Mouse (Mus musculus): Measurements from ENCODE around the gene Ankrd65. TPM values are rescaled to one million over a fixed set of nuclear protein-coding genes. Genes with fewer than 3 reads are reported as not detected.

The Ankrd65 gene
- polyA plus RNA-seq, 1 experiment from 2014 or later, result not detected

- Histone ChIP-seq H3K27me3 (ENCODE audit: insufficient read depth, poor library complexity, severe bottlenecking) (no peaks in the 10 kb centered on the region), H3K4me3 (peak overlapping the region; percentile 90), H3K27ac (peak overlapping the region; percentile 89), H3K4me1 (peaks cover 17% of the 10 kb centered on the region), H3K36me3 (peaks cover 34% of the 10 kb centered on the region), H3K9me3 (no peaks in the 10 kb centered on the region)
- under 1% methylated on average over 58 of the region's 58 CpGs for WGBS
- DNase-seq (ENCODE audit: low spot score), result peak; percentile 98
Measured at GRCm38 (mm10) chr4:155803340-155804041, 13.3 kb downstream of the Ankrd65 start.

DNA sequence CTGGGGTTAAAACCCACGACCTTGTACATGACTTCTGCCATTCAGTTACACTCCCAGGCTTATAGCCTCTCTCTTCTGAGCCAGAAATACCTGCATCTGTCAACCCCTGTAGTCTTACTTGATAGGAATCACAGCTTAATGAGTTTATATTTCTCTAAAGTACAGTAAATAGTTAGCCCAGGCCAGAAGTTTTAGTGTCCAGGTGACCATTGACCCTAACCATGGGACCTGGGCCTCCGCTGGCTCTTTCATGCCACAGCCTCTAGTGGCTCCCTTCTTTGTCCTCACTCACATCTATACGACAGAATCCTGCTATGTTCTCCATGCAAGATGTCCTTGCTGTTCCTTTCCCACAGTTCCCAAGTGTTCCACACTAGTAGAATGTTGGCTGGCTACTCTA is 17.6 kb downstream of the Ankrd65 start:
- 89% methylated on average over 3 of the region's 3 CpGs for WGBS

DNA sequence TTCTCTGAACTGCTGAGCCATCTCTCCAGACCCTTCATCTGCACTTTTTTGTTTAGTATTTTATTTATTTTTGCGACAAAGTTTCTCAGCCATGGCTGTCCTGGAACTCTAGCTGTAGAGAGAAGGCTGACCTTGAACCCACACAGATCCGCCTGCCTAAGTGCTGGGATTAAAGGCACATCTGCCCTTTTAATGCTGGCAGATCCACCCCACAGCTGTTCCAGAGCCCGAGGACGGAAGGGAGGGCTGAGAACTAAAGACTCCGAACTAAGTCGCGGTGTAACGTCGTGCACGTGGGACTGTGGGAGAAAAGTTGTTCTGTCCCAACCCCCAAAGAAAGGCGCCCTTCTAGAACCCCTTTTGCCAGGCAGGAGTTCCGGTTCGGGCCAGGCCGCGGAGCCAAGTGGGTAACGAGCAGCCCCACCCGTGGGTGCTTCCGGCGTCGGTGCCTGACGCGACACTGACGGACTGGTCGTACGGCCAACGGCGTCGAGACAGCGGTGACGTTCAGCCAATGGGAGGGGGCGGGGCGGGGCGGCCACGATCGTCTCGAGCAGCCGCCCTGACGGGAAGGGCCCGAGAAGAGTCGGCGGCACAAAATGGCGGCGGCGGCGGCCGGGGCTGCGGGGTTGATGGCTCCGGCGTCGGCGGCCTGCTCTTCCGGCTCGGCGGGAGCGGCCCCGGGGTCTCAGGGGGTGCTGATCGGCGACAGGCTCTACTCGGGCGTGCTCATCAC is 21.9 kb downstream of the Ankrd65 start, which contains the start of gene Ccnl2:
Gene Ccnl2 (plus strand): TSS at position 561 of the 736 bp plus-strand sequence.
- Histone ChIP-seq H3K36me3 (peaks cover 78% of the 10 kb centered on the region), H3K27ac (peak within 1 kb of the TSS; percentile 97), H3K4me1 (peaks cover 20% of the 10 kb centered on the region), H3K27me3 (ENCODE audit: insufficient read depth, poor library complexity, severe bottlenecking) (no peaks in the 10 kb centered on the region), H3K4me3 (peak within 1 kb of the TSS; percentile 97), H3K9me3 (no peaks in the 10 kb centered on the region)
- WGBS, result under 1% methylated on average over 50 of the region's 60 CpGs
- DNase-seq (ENCODE audit: low spot score), result peak; percentile 99

More for the DNA sequence above, 17.6 kb downstream of the Ankrd65 start:
- H3K27ac ChIP-seq, result no peak overlapping the region
- peaks cover 21% of the 10 kb centered on the region for H3K4me1 ChIP-seq
- H3K27me3 ChIP-seq (ENCODE audit: insufficient read depth, poor library complexity, severe bottlenecking), result no peaks in the 10 kb centered on the region
- DNase-seq (ENCODE audit: low spot score), result no peak
- no peak overlapping the region for H3K4me3 ChIP-seq
- H3K36me3 ChIP-seq, result peaks cover 59% of the 10 kb centered on the region
- H3K9me3 ChIP-seq, result no peaks in the 10 kb centered on the region

- Histone ChIP-seq H3K36me3 (peaks cover 79% of the 10 kb centered on the region), H3K27me3 (ENCODE audit: insufficient read depth, poor library complexity, severe bottlenecking) (no peaks in the 10 kb centered on the region), H3K27ac (peak overlapping the region; percentile 97), H3K4me3 (peak overlapping the region; percentile 97), H3K9me3 (no peaks in the 10 kb centered on the region), H3K4me1 (peaks cover 20% of the 10 kb centered on the region)
- WGBS, result under 1% methylated on average over 49 of the region's 49 CpGs
- DNase-seq (ENCODE audit: low spot score), result peak; percentile 77
Measured at GRCm38 (mm10) chr4:155812665-155813181, 22.5 kb downstream of the Ankrd65 start.

DNA sequence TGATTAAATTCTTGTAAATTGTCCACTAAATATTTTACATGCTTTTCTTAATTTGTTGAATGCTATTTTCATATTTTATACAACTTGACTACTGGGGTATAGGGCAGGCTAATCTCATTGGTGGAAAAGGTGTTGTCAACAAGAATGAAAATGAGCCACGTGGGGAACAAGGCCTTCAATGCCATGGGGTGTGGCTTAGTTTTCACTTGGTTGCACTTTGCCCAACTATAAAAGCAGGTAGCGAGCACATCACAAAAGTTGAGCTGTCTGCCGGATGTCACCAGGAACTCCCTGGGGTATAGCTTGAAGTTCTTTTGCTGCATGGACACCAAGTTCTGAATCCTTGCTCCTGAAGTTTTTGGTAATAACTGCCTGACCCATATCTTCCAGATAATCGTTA is 27.3 kb downstream of the Ankrd65 start:
- no peak for DNase-seq (ENCODE audit: low spot score)
- H3K27ac ChIP-seq, result no peak overlapping the region
- peaks cover 12% of the 10 kb centered on the region for H3K4me1 ChIP-seq
- no peak overlapping the region for H3K4me3 ChIP-seq
- H3K36me3 ChIP-seq, result peaks cover 94% of the 10 kb centered on the region
- 85% methylated on average over 4 of the region's 4 CpGs for WGBS
- no peaks in the 10 kb centered on the region for H3K27me3 ChIP-seq (ENCODE audit: insufficient read depth, poor library complexity, severe bottlenecking)
- no peaks in the 10 kb centered on the region for H3K9me3 ChIP-seq

- WGBS, result 76% methylated on average over 7 of the region's 7 CpGs
- peaks cover 99% of the 10 kb centered on the region for H3K36me3 ChIP-seq
Measured at GRCm38 (mm10) chr4:155821025-155821424, 30.8 kb downstream of the Ankrd65 start.

DNA sequence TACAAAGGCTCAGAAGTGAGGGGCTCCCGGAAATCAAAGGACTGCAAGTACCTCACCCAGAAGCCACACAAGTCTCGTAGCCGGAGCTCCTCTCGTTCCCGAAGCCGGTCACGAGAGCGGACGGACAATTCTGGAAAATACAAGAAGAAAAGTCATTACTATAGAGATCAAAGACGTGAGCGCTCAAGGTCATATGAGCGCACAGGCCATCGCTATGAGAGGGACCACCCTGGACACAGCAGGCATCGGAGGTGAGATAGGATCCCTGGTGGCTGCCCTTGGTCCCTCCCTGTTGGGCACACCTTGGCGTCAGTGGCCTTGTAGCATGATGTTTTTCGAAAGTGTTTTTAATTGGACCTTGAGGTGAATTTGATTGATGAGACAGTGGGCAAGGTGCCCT is 33.2 kb downstream of the Ankrd65 start:
- Histone ChIP-seq H3K36me3 (peaks cover 95% of the 10 kb centered on the region), H3K27ac (no peak overlapping the region), H3K4me3 (no peak overlapping the region), H3K27me3 (ENCODE audit: insufficient read depth, poor library complexity, severe bottlenecking) (no peaks in the 10 kb centered on the region), H3K4me1 (no peaks in the 10 kb centered on the region), H3K9me3 (no peaks in the 10 kb centered on the region)
- 94% methylated on average over 16 of the region's 16 CpGs for WGBS
- DNase-seq (ENCODE audit: low spot score), result no peak

More at GRCm38 (mm10) chr4:155821025-155821424, 30.8 kb downstream of the Ankrd65 start:
- H3K9me3 ChIP-seq, result no peaks in the 10 kb centered on the region
- no peaks in the 10 kb centered on the region for H3K4me1 ChIP-seq
- H3K4me3 ChIP-seq, result no peak overlapping the region
- H3K27me3 ChIP-seq (ENCODE audit: insufficient read depth, poor library complexity, severe bottlenecking), result no peaks in the 10 kb centered on the region
- H3K27ac ChIP-seq, result no peak overlapping the region
- DNase-seq (ENCODE audit: low spot score), result no peak

DNA sequence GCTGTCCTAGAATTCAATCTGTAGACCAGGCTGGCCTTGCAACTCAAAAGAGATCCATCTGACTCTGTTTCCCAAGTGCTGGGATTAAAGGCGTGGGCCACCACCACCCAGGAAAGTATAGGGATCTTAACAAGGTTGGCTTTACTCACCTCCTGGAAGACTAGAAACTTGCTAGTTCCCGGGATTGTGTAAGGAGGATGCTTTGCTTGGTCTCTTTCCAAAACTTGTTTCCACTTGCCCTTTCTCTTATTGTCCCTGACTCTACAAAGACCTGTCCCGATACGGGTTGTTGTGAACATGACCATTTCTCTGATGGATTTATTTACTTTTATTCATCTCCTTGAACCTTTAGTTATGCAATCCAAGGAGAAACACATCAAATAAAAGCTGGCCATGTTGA is 39.6 kb downstream of the Ankrd65 start:
- 96% methylated on average over 4 of the region's 4 CpGs for WGBS
- Histone ChIP-seq H3K4me1 (peaks cover 19% of the 10 kb centered on the region), H3K4me3 (no peak overlapping the region), H3K27ac (no peak overlapping the region), H3K27me3 (ENCODE audit: insufficient read depth, poor library complexity, severe bottlenecking) (no peaks in the 10 kb centered on the region), H3K9me3 (no peaks in the 10 kb centered on the region), H3K36me3 (peaks cover 44% of the 10 kb centered on the region)
- no peak for DNase-seq (ENCODE audit: low spot score)

- WGBS, result 54% methylated on average over 8 of the region's 8 CpGs
- Histone ChIP-seq H3K27ac (peak overlapping the region; percentile 67; the same call in 1 of the 2 replicates), H3K4me3 (peak overlapping the region; percentile 84; the same call in 1 of the 2 replicates)
Measured at GRCm38 (mm10) chr4:155830596-155830995, 40.4 kb downstream of the Ankrd65 start.

GRCm38 (mm10) chr4:155831205-155831766 is 41.0 kb downstream of the Ankrd65 start, which contains the start of gene Aurkaip1:
Gene Aurkaip1 (plus strand): TSS chr4:155831272.
- under 1% methylated on average over 49 of the region's 49 CpGs for WGBS
- Histone ChIP-seq H3K36me3 (peaks cover 32% of the 10 kb centered on the region), H3K27ac (peak within 1 kb of the TSS; percentile 87), H3K4me3 (peak within 1 kb of the TSS; percentile 84), H3K27me3 (ENCODE audit: insufficient read depth, poor library complexity, severe bottlenecking) (no peaks in the 10 kb centered on the region), H3K9me3 (no peaks in the 10 kb centered on the region), H3K4me1 (peaks cover 19% of the 10 kb centered on the region)
- peak; percentile 97 for DNase-seq (ENCODE audit: low spot score)

More at GRCm38 (mm10) chr4:155830596-155830995, 40.4 kb downstream of the Ankrd65 start:
- Histone ChIP-seq H3K9me3 (no peaks in the 10 kb centered on the region), H3K4me1 (peaks cover 19% of the 10 kb centered on the region), H3K27me3 (ENCODE audit: insufficient read depth, poor library complexity, severe bottlenecking) (no peaks in the 10 kb centered on the region), H3K36me3 (peaks cover 37% of the 10 kb centered on the region)
- DNase-seq (ENCODE audit: low spot score), result no peak

DNA sequence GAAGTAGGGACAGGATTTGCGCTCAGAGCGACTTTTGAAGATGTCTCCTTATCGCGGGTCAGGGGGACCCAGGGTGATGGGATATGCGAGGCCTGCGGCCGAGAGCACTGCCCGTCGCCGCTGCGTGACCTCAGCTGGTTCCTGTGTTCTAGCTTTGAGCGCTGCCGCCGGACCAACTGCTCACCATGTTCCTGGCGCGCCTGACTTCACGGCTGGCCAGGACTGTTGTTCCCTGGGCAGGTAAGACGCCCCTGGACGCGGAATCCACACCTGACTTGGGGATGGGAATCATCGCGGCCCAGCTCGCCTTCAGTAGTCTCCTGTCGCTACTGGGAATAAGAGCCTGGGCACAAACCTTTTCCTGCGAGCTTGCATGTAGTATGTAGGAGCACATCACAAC is 41.6 kb downstream of the Ankrd65 start:
- H3K36me3 ChIP-seq, result peaks cover 26% of the 10 kb centered on the region
- H3K27ac ChIP-seq, result peak overlapping the region; percentile 87
- WGBS, result under 1% methylated on average over 25 of the region's 25 CpGs
- H3K4me1 ChIP-seq, result peaks cover 19% of the 10 kb centered on the region
- peak overlapping the region; percentile 84 for H3K4me3 ChIP-seq
- no peak for DNase-seq (ENCODE audit: low spot score)
- no peaks in the 10 kb centered on the region for H3K9me3 ChIP-seq
- no peaks in the 10 kb centered on the region for H3K27me3 ChIP-seq (ENCODE audit: insufficient read depth, poor library complexity, severe bottlenecking)

DNA sequence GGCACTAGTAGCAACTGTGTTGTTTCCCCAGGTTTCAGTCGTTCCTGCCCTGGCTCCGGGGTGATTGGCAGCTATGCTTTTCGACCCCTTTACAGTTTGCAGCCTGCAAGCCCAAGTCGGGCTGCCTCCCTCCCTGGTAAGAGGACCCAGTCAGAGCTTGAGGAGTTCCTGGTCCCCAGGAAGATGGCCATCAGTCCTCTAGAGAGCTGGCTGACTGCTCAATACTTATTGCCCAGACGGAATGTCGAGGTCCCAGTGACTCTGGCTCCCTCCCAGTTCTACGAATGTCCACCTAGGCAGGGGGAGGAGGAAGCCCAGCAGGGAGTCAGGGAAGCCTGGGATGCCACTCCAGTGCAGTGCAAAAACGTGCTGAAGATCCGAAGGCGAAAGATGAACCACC is 42.1 kb downstream of the Ankrd65 start:
- peak overlapping the region; percentile 84 for H3K4me3 ChIP-seq
- peak overlapping the region; percentile 87 for H3K27ac ChIP-seq
- no peaks in the 10 kb centered on the region for H3K9me3 ChIP-seq

More for the DNA sequence above, 42.1 kb downstream of the Ankrd65 start:
- DNase-seq (ENCODE audit: low spot score), result no peak
- 52% methylated on average over 10 of the region's 10 CpGs for WGBS
- H3K36me3 ChIP-seq, result peaks cover 22% of the 10 kb centered on the region
- peaks cover 19% of the 10 kb centered on the region for H3K4me1 ChIP-seq
- no peaks in the 10 kb centered on the region for H3K27me3 ChIP-seq (ENCODE audit: insufficient read depth, poor library complexity, severe bottlenecking)

All from heart, embryonic 10.5 days (tissue).